Mouse (Mus musculus): Measurements from ENCODE around the gene Nos1ap.

Nos1ap gene

GRCm38 (mm10) chr1:170589219-170590040, at the start of gene Nos1ap:
TSS of gene Nos1ap (minus strand) at chr1:170589861.
- peak; percentile 43 for DNase-seq (ENCODE audit: low read depth, low spot score)

- no peak for DNase-seq (ENCODE audit: low read depth, low spot score)
Observed at GRCm38 (mm10) chr1:170638941-170639340, 49.3 kb upstream of the Nos1ap start.

- no peak for DNase-seq (ENCODE audit: low read depth, low spot score)
Observed at GRCm38 (mm10) chr1:170632856-170633255, 43.2 kb upstream of the Nos1ap start.

GRCm38 (mm10) chr1:170632385-170632784, 42.7 kb upstream of the Nos1ap start:
- DNase-seq (ENCODE audit: low read depth, low spot score): peak; percentile 76

GRCm38 (mm10) chr1:170631571-170631970, 41.9 kb upstream of the Nos1ap start:
- DNase-seq (ENCODE audit: low read depth, low spot score): no peak

- no peak for DNase-seq (ENCODE audit: low read depth, low spot score)
Observed at GRCm38 (mm10) chr1:170630489-170630888, 40.8 kb upstream of the Nos1ap start.

- DNase-seq (ENCODE audit: low read depth, low spot score): no peak
Observed at GRCm38 (mm10) chr1:170623432-170623831, 33.8 kb upstream of the Nos1ap start.

- DNase-seq (ENCODE audit: low read depth, low spot score): no peak
Observed at GRCm38 (mm10) chr1:170622934-170623333, 33.3 kb upstream of the Nos1ap start.

GRCm38 (mm10) chr1:170619686-170620374, 30.2 kb upstream of the Nos1ap start:
- no peak for DNase-seq (ENCODE audit: low read depth, low spot score)

- DNase-seq (ENCODE audit: low read depth, low spot score): peak; percentile 80
Observed at GRCm38 (mm10) chr1:170612968-170613872, 23.6 kb upstream of the Nos1ap start.

GRCm38 (mm10) chr1:170611631-170612030, 22.0 kb upstream of the Nos1ap start:
- DNase-seq (ENCODE audit: low read depth, low spot score): no peak

- DNase-seq (ENCODE audit: low read depth, low spot score): no peak
Observed at GRCm38 (mm10) chr1:170610695-170611094, 21.0 kb upstream of the Nos1ap start.

- no peak for DNase-seq (ENCODE audit: low read depth, low spot score)
Observed at GRCm38 (mm10) chr1:170610289-170610688, 20.6 kb upstream of the Nos1ap start.

- no peak for DNase-seq (ENCODE audit: low read depth, low spot score)
Observed at GRCm38 (mm10) chr1:170609872-170610271, 20.2 kb upstream of the Nos1ap start.

- DNase-seq (ENCODE audit: low read depth, low spot score): no peak
Observed at GRCm38 (mm10) chr1:170608461-170609071, 18.9 kb upstream of the Nos1ap start.

GRCm38 (mm10) chr1:170607231-170607917, 17.7 kb upstream of the Nos1ap start:
- no peak for DNase-seq (ENCODE audit: low read depth, low spot score)

GRCm38 (mm10) chr1:170605228-170606001, 15.8 kb upstream of the Nos1ap start:
- no peak for DNase-seq (ENCODE audit: low read depth, low spot score)

- DNase-seq (ENCODE audit: low read depth, low spot score): no peak
Observed at GRCm38 (mm10) chr1:170594575-170594974, 4.9 kb upstream of the Nos1ap start.

- DNase-seq (ENCODE audit: low read depth, low spot score): no peak
Observed at GRCm38 (mm10) chr1:170590531-170590930, 870 bp upstream of the Nos1ap start.

GRCm38 (mm10) chr1:170590041-170590360, 340 bp upstream of the Nos1ap start:
- no peak for DNase-seq (ENCODE audit: low read depth, low spot score)

All from mesoderm, embryonic 11.5 days (tissue).